Mouse (Mus musculus) urinary bladder, adult 18-20 months (tissue): Measurements from ENCODE around the gene Dkk2.

Source experiments
- DNase-seq, 2 experiments: peaks; one replicate each; pipeline ENCODE4 v3.0.0; 2022; ENCODE audit warnings: low spot score in 2 of 2, mixed read lengths in 2 of 2

Dkk2 gene

DNA sequence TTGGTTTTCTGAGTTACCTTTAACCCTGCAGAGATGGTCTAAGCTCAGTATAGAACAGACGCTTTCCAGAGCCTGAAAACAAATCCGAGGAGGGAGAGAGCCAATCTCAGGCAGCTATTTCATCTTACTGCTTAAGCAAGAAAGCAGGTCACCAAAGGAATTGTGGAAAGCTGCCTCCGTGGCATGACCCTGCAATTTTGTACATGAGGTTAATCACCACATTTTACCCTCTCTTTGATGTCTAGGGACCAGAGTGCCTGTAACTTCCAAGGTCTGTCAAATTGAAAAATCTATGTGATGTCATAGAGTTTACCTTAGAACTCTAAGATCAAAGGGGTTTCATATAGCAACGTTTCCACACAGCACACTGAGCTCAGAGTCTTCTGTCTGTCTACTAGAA is 37.5 kb downstream of the Dkk2 start:
- DNase-seq, result no peak

- no peak for DNase-seq
Measured at GRCm38 (mm10) chr3:132125227-132125740, 40.2 kb downstream of the Dkk2 start.

DNA sequence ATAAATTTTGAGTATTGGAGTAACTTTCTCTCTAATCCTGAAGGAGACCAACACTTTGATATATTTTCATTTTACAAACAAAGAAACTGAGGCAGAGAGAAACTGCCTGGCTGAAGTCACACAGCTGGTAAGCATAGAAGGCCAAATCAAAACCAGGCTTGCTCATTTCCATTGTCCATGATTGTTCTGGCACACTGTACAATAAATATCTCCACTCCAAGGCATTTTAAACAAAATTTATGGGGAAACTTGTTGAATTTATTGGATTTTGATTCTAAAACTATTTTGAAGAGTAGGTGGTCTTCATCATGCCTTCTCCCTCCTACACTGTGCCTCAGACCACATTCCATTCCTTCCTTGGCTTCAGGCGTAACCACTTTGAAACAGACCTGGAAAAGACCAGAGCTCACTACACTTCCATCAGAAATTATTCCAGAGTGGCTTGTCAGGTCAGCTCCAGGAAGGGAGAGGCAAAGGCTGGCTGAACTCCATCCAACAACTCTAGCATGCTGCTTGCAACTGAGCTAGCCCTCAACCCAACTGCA is 44.7 kb downstream of the Dkk2 start:
- DNase-seq, result no peak

- no peak for DNase-seq
Measured at GRCm38 (mm10) chr3:132130781-132131180, 45.7 kb downstream of the Dkk2 start.

DNA sequence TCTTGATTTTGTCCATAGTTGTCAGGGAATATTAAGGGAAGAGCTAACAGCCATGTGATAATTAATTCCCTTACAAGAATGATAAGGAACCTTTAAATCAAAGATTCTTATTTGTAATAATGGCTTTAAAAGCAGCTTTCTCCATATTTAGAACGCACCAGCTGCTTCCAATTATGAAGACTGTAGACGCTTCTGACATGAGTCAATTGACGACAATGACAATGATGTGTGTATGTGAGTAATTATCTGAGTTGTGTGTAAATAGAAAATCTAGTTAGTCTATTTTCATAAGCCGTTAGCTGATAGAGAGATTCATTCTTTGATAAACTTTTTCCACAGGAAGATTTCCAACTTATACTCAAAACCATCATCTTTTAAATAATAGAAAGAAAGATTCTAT is 46.8 kb downstream of the Dkk2 start:
- no peak for DNase-seq

DNA sequence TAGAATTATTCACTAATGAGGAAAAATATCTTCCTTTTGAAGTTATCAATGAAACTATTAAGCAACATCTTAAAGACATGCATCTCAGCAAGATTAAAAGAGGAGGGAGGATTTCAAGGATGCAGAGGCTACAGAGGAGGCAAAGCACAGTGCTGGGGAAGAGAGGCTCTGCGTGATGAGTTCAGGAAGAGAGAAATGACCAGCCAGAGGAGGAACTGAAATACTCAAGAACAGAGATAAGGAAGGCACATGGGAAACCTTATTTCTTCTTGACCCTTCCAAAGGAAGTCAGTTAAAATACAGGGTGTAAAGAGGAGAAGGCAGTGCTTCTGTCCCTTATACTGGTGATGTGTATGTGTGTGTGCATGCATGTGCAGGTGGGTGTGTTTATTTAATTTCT is 49.4 kb downstream of the Dkk2 start:
- DNase-seq, result no peak

- DNase-seq, result no peak
Measured at GRCm38 (mm10) chr3:132137802-132138378, 52.8 kb downstream of the Dkk2 start.

DNA sequence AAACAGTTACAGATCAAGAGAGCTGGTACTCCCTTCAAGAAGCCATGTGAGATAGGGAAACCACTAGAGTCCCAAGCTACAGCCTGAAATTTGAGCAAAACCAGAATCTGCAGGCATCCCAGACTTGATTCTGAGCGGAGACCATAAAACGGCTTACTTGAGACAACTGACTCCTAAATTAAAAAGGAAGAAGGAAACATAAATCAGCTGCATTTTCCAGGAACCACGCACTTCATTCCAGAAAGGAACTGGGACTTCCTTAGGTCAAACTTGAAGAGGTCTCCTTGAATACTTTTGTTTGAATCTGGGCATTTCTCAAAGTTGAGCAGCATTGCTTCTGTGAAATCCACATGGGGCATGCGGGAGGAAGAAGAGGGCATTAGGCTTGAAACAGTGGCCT is 55.9 kb downstream of the Dkk2 start:
- no peak for DNase-seq

GRCm38 (mm10) chr3:132149446-132150025 is 64.4 kb downstream of the Dkk2 start:
- DNase-seq, result no peak

GRCm38 (mm10) chr3:132158817-132159216 is 73.7 kb downstream of the Dkk2 start:
- no peak for DNase-seq

GRCm38 (mm10) chr3:132168911-132169310 is 83.8 kb downstream of the Dkk2 start:
- no peak for DNase-seq

GRCm38 (mm10) chr3:132186888-132187552 is 101.9 kb downstream of the Dkk2 start:
- no peak for DNase-seq

GRCm38 (mm10) chr3:132201950-132202349 is 116.9 kb downstream of the Dkk2 start:
- no peak for DNase-seq

- DNase-seq, result no peak
Measured at GRCm38 (mm10) chr3:132202665-132203064, 117.6 kb downstream of the Dkk2 start.

DNA sequence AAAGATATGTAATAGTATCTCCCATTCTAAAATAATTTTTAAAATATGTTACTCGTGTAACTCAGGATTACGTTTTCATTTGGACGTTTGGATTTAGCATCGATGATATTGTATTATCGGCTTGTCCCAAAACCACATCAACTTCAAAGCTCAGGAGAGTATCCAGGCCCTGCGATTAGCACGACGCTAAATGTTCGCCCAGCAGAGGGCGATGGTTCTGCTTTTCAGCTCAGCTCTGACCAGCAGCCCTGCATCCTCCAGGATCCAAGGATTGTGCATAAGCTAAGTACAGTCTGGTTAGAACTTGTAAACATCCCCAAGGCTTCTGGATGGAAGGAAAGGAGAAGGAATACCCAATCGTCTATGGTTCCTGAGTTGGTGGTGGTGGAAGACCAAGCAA is 122.4 kb downstream of the Dkk2 start:
- DNase-seq, result peak in 1 of 2 experiments; percentile 3

- DNase-seq, result no peak
Measured at GRCm38 (mm10) chr3:132211260-132211659, 126.2 kb downstream of the Dkk2 start.

DNA sequence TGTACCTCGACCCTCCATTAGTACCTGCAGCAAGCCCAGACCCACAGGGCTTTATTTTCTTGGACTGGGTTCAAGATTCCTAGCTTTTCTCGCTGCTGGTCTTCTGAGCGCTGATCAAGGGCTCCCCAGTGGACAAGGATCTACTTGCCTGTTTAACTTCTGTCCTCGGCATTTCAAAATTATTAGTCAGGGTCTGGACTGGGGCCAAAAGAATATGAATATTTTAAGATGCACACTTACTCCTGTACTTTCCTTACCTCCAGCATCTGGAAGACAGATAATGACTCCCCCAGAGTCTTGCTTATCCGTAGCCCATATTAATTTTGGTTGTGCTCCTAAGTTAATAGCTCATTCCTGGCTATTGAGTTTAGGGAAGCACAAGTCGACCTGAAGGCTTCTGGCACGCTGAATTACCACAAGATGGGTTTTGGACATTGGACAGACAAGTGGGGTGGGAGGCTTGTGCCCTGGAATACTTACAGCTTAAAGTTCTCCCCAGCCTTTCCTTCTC is 134.9 kb downstream of the Dkk2 start:
- DNase-seq, result no peak

- no peak for DNase-seq
Measured at GRCm38 (mm10) chr3:132227622-132228021, 142.5 kb downstream of the Dkk2 start.
